In genomic region chr5:35920076-35920475, GRCm38 (mm10) we compare ENCODE assay signal across 16 mouse cellular contexts. TPM values are rescaled to one million over a fixed set of nuclear protein-coding genes. Genes with fewer than 3 reads are reported as not detected.
A peak's percentile ranks its signal among the peaks of the same experiment; 100 is the strongest.
DNase-seq lines count a peak whose midpoint lies in the region; ATAC-seq and TF ChIP-seq lines count a peak whose summit lies in the region.
"Had no signal": no experiment of that assay in that cellular context is flagged by ENCODE, and none has a peak within 500 bp of the region (broad histone marks: within the 10 kb centered on the region; RNA-seq: fewer than 3 reads in every experiment).

No protein-coding gene starts in this region.

- H3K27me3 ChIP-seq in heart, postnatal 0 days (ENCODE audit: control insufficient read depth, insufficient read depth, low read length): no peaks in the 10 kb centered on the region
- H3K27me3 ChIP-seq in midbrain, embryonic 13.5 days: no peaks in the 10 kb centered on the region
- no peaks in the 10 kb centered on the region for H3K27me3 ChIP-seq in kidney, embryonic 16.5 days (ENCODE audit: insufficient read depth, low read length)
- H3K27me3 ChIP-seq: forebrain, embryonic 13.5 days; hindbrain, embryonic 15.5 days had no signal

- intact Hi-C loops in gastrocnemius, adult 2 months (cut with DNase I): no loop called here
- intact Hi-C loops in gastrocnemius, postnatal 36 days (cut with DNase I): no loop called here
- intact Hi-C loops in heart, postnatal 25 days (cut with DNase I): loop anchor here (2.0 kb wide), 1 partner anchor 25 kb away; no protein-coding TSS in a partner anchor

- H3K4me3 ChIP-seq in gastrocnemius, adult 2 months: no peak overlapping the region
- no peak overlapping the region for H3K4me3 ChIP-seq in heart, postnatal 0 days (ENCODE audit: low read depth, low read length)
- H3K4me3 ChIP-seq in embryonic fibroblast, embryonic 13.5 days (ENCODE audit: insufficient read depth, low read length): no peak overlapping the region
- H3K4me3 ChIP-seq in midbrain, embryonic 13.5 days (replicated peaks): no peak overlapping the region
- no peak overlapping the region for H3K4me3 ChIP-seq in kidney, embryonic 16.5 days (ENCODE audit: low read length)
- H3K4me3 ChIP-seq: forebrain, embryonic 13.5 days; hindbrain, embryonic 15.5 days had no signal

- peak overlapping the region; percentile 68 for H3K27ac ChIP-seq in gastrocnemius, adult 2 months
- peak overlapping the region; percentile 98 for H3K27ac ChIP-seq in heart, postnatal 0 days (ENCODE audit: low read depth)
- H3K27ac ChIP-seq in embryonic fibroblast, embryonic 13.5 days (ENCODE audit: insufficient read depth, low read length): peak overlapping the region; percentile 21
- peak overlapping the region; percentile 68 for H3K27ac ChIP-seq in midbrain, embryonic 13.5 days
- H3K27ac ChIP-seq in kidney, embryonic 16.5 days (ENCODE audit: low read length): no peak overlapping the region
- H3K27ac ChIP-seq: macrophage had no signal

- no peak for TF ChIP-seq EP300 in heart, postnatal 0 days (IDR thresholded peaks at IDR 0.05; ENCODE audit: low read depth)

- no peak for TF ChIP-seq POLR2A in embryonic fibroblast, embryonic 13.5 days (IDR thresholded peaks at IDR 0.05; ENCODE audit: low read depth, low read length)

- ATAC-seq in heart, postnatal 0 days (ENCODE audit: insufficient read depth, low read depth): no peak
- ATAC-seq in midbrain, embryonic 13.5 days: peak; percentile 10; the same call in 1 of the 2 replicates
- no peak for ATAC-seq in kidney, embryonic 16.5 days (ENCODE audit: low FRiP score, low TSS enrichment)
- ATAC-seq: forebrain, embryonic 13.5 days had no signal

- no peak overlapping the region for H3K4me2 ChIP-seq in heart, postnatal 0 days (ENCODE audit: low read depth, low read length)
- no peak overlapping the region for H3K4me2 ChIP-seq in midbrain, embryonic 13.5 days (replicated peaks)
- no peak overlapping the region for H3K4me2 ChIP-seq in kidney, embryonic 16.5 days (replicated peaks; ENCODE audit: low read depth, low read length)
- H3K4me2 ChIP-seq: forebrain, embryonic 13.5 days; hindbrain, embryonic 15.5 days had no signal

- peaks cover 68% of the 10 kb centered on the region for H3K4me1 ChIP-seq in heart, postnatal 0 days (ENCODE audit: control insufficient read depth, insufficient read depth)
- peaks cover 44% of the 10 kb centered on the region for H3K4me1 ChIP-seq in embryonic fibroblast, embryonic 13.5 days (ENCODE audit: control insufficient read depth, insufficient read depth, low read length)
- peaks cover 98% of the 10 kb centered on the region for H3K4me1 ChIP-seq in midbrain, embryonic 13.5 days (replicated peaks)
- peaks cover 86% of the 10 kb centered on the region for H3K4me1 ChIP-seq in kidney, embryonic 16.5 days (ENCODE audit: insufficient read depth, low read length)

- 53% methylated on average over 4 of the region's 4 CpGs for WGBS in heart, postnatal 0 days
- 19% methylated on average over 4 of the region's 4 CpGs for WGBS in midbrain, embryonic 13.5 days
- WGBS in kidney, embryonic 16.5 days: 56% methylated on average over 4 of the region's 4 CpGs

- H3K36me3 ChIP-seq in heart, postnatal 0 days (replicated peaks; ENCODE audit: control insufficient read depth, insufficient read depth, low read length): no peaks in the 10 kb centered on the region
- no peaks in the 10 kb centered on the region for H3K36me3 ChIP-seq in midbrain, embryonic 13.5 days
- H3K36me3 ChIP-seq in kidney, embryonic 16.5 days (ENCODE audit: insufficient read depth, low read length): 0 out of 2 replicates have a peak, but pooled peaks cover 3% of the 10 kb centered on the region
- H3K36me3 ChIP-seq: hindbrain, embryonic 15.5 days had no signal

- DNase-seq in gastrocnemius, adult 2 months: no peak
- no peak for DNase-seq in gastrocnemius, postnatal 36 days
- DNase-seq in heart, postnatal 0 days (ENCODE audit: low spot score): no peak
- DNase-seq in heart, postnatal 25 days (ENCODE audit: low spot score): no peak
- DNase-seq in adrenal gland, postnatal 4 days (ENCODE audit: low spot score in 2 of 2): no peak
- DNase-seq: B cell, adult 2 months; cerebellum, adult 11-12 months; kidney, adult 18-20 months; kidney, postnatal 4 days; lung, adult 2 months had no signal

- no peaks in the 10 kb centered on the region for H3K9me3 ChIP-seq in heart, postnatal 0 days (replicated peaks; ENCODE audit: control insufficient read depth, low read length)
- no peaks in the 10 kb centered on the region for H3K9me3 ChIP-seq in midbrain, embryonic 13.5 days
- H3K9me3 ChIP-seq in kidney, embryonic 16.5 days (ENCODE audit: low read length): no peaks in the 10 kb centered on the region
- H3K9me3 ChIP-seq: forebrain, embryonic 13.5 days; hindbrain, embryonic 15.5 days had no signal

- H3K9ac ChIP-seq in heart, postnatal 0 days (replicated peaks; ENCODE audit: low read depth, low read length): 0 out of 2 replicates have a peak overlapping the region, but pooled peaks have one; percentile 8
- no peak overlapping the region for H3K9ac ChIP-seq in midbrain, embryonic 13.5 days (replicated peaks)
- H3K9ac ChIP-seq in kidney, embryonic 16.5 days (replicated peaks; ENCODE audit: low read length): no peak overlapping the region
- H3K9ac ChIP-seq: forebrain, embryonic 13.5 days; hindbrain, embryonic 15.5 days had no signal

- no peak for TF ChIP-seq CTCF in gastrocnemius, adult 2 months (IDR thresholded peaks at IDR 0.05)
- no peak for TF ChIP-seq CTCF in heart, postnatal 0 days (IDR thresholded peaks at IDR 0.05; ENCODE audit: low read depth)
- no peak for TF ChIP-seq CTCF in embryonic fibroblast, embryonic 13.5 days (IDR thresholded peaks at IDR 0.05; ENCODE audit: borderline replicate concordance, insufficient read depth, low read length)

RNA-seq across cellular contexts. Expression of gene Afap1, which starts 27.0 kb away (rescaled TPM):
- 1 to 10 TPM; 7.4 to 8.3 TPM for total RNA-seq in gastrocnemius, adult 2 months (2021)
- total RNA-seq in gastrocnemius, postnatal 36 days (2021): 1 to 10 TPM; 6.3 to 6.9 TPM
- total RNA-seq in heart, postnatal 0 days (2014; rRNA removed; ENCODE audit: low replicate concordance): 25.9 and 30.3 TPM in 2 replicates
- polyA plus RNA-seq in heart, postnatal 0 days (2015; fragmentation: Nextera tagmentation; extraction: Ambion mirVana): 13.6 and 14.9 TPM in 2 replicates
- total RNA-seq in heart, postnatal 25 days (2021): 10 to 100 TPM; 22.8 to 23.9 TPM
- polyA plus RNA-seq in embryonic fibroblast, embryonic 13.5 days (2011; ENCODE audit: insufficient read length, low read depth, missing spikeins): 64.3 and 71.8 TPM in 2 replicates
- polyA plus RNA-seq in midbrain, embryonic 13.5 days (2015; fragmentation: Nextera tagmentation; extraction: Ambion mirVana): 68.7 and 73.0 TPM in 2 replicates
- 22.8 and 28.1 TPM in 2 replicates for polyA plus RNA-seq in kidney, embryonic 16.5 days (2015; fragmentation: Nextera tagmentation; extraction: Ambion mirVana)
- 10 to 100 TPM; 34.4 to 44.0 TPM for total RNA-seq in adrenal gland, postnatal 4 days (2021)
